Mouse (Mus musculus) bone marrow, adult 2 months (tissue): ENCODE data around the gene Lnx1.

Experiments
- CTCF ChIP-seq: fragments of 200-500 bp; IDR thresholded peaks from 2 replicates; pipeline ENCODE4 v1.5.1; 2011; ENCODE audit warnings: low read length, control low read depth; ENCODE audit not compliant: control insufficient read depth, insufficient read depth
- POLR2A ChIP-seq: fragments of 200-500 bp; IDR thresholded peaks from 2 replicates; pipeline ENCODE4 v1.6.1; 2011; ENCODE audit warnings: low read depth, mild to moderate bottlenecking, control low read depth, low read length, borderline replicate concordance; ENCODE audit not compliant: control insufficient read depth

DNA sequence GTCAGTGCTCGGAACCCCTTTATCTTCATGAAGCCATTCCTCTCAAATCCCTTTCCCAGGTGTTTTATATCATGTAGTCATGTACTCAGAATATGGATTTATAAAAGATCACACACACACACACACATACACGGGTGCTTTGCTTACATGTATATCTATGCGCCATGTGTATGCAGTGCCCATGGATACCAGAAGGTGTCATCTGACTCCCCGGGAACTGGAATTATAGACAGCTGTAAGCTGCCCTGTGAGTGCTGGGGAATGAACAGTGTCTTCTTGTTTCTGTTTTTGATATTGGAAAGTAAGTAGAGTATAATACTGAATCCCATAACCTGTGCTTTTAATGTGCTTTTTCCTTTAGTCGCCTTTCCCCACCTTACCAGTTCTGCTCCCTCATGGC is 111.3 kb downstream of the Lnx1 start:
- TF ChIP-seq POLR2A (no peak), CTCF (no peak)
